Mouse (Mus musculus) bone marrow macrophage, adult 2 months (primary cell): Measurements from ENCODE around the gene Klf14. TPM values are rescaled to one million over a fixed set of nuclear protein-coding genes. Genes with fewer than 3 reads are reported as not detected.

ENCODE experiments used
- H3K27ac ChIP-seq: 2 replicates; pipeline ENCODE4 v1.5.1; 2012; ENCODE audit warnings: low read depth, low read length; ENCODE audit not compliant: insufficient read depth
- H3K4me1 ChIP-seq: 2 replicates; pipeline ENCODE4 v1.6.1; 2012; ENCODE audit warnings: low read length; ENCODE audit not compliant: control insufficient read depth, insufficient read depth
- H3K4me3 ChIP-seq: 2 replicates; pipeline ENCODE4 v1.5.1; 2012; ENCODE audit warnings: mild to moderate bottlenecking, low read length, moderate library complexity; ENCODE audit not compliant: insufficient read depth
- CTCF ChIP-seq: IDR thresholded peaks from 2 replicates; pipeline ENCODE4 v1.5.1; 2012; ENCODE audit warnings: low read depth, mild to moderate bottlenecking, low read length, moderate library complexity
- POLR2A ChIP-seq: IDR thresholded peaks from 2 replicates; pipeline ENCODE4 v1.6.1; 2012; ENCODE audit warnings: mild to moderate bottlenecking, low read depth, low read length, borderline replicate concordance
- polyA plus RNA-seq: library from polyadenylated mRNA; stranded (reverse); fragments of >200 nt; gene quantifications from 2 replicates; pipeline ENCODE4 v1.2.4, GENCODE M21; 2012; ENCODE audit not compliant: missing spikeins, insufficient read depth, insufficient read length

Gene Klf14
- polyA plus RNA-seq, 1 experiment: not detected

DNA sequence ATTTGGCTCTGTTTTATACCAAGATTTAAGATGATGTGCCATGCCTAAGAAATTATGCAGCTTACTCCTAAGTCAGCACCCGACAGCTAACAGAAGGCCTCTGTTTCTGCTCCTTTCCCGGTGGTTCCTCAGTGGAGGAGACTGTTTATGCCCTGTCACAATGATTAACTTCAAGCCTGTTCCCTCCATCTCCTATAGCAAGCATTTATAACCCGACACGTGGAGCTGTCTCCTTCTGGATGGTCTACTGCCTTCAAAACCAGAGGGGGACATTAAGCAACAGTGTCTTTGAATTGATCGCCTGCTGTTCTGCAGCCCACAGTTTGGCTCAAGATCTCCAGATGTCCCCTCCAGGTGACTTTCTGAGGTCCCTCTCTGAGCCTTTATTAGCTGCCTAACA, 19.6 kb downstream of the Klf14 start:
- Histone ChIP-seq H3K4me1 (no peaks in the 10 kb centered on the region), H3K4me3 (no peak overlapping the region), H3K27ac (no peak overlapping the region)
- TF ChIP-seq POLR2A (no peak), CTCF (no peak)

DNA sequence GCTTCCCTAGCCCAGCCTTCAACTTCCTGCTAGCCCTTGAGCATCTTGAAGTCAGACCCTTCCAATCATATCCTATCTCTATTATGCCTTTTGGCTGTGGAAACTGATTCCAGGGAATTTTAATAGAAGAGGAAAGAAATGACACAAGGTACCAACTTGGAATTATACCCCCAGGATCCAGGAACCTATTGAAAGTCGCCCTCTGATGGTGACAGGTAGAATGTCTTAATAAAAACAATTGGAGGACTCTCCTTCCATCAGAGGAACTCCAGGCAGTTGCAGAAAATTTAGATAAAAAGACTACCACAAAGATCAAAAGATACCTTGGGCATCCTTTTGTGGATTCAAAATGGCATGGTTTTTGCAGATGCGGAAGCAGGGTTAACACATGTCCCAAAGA, 36.1 kb downstream of the Klf14 start:
- H3K4me1 ChIP-seq: no peaks in the 10 kb centered on the region
- TF ChIP-seq CTCF: no peak
- no peak for TF ChIP-seq POLR2A
- H3K4me3 ChIP-seq: no peak overlapping the region
- no peak overlapping the region for H3K27ac ChIP-seq

DNA sequence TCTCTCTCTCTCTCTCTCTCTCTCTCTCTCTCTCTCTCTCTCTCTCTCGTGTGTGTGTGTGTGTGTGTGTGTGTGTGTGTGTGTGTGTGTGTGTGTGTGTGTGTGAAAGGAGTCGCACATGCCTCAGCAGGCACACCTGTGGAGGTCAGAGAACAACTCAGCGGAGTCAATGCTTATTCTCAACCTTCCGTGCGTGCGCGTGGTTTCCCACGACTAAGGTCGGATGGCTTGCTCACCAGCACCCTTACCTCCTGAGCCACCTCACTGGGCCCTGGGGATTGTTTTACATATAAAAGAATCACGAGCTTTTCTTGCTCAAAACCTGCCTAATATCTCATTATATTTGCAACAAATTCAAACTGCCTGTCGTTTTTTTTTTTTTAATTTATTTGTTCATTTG, 37.1 kb downstream of the Klf14 start:
- no peak for TF ChIP-seq POLR2A
- TF ChIP-seq CTCF: no peak
- no peak overlapping the region for H3K4me3 ChIP-seq

DNA sequence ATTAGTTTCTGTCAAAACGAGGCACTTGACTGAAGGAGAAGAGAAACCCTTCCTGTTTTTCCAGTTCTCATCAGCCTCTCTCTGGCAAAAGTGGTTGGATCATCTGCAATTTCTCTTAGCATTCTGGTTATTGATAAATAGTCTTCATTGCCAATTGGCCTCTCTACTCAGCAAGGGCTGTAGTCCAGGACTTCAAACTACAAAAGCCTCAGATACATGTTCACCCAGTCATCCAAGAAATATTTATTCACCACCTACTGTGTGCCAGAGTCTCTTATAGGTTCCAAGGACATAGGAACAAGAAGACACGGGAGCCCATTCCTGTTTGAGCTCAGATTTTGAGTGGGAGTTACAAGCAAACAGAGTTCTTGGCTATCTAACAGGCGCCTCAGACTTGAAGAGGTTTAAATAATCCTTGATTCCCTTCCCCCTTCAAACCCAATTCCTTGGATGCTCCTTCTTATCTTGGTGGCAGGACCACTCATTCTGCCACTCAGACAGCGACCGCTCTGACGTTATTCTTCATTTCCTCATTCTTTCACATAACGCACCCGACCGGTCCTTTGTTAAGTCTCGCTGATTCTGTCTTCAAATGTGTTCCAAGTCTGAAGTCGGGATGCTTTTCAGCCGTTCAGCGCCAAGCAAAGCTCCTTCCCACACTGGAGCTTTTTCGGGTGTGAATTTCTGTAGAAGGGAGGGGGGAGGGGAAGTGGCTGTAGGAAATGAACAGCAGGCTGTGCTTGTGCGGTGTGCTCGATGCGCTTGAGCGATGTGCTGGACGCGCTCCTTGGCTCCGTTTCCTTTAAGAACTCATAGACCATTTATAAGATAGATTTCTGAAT, 37.8 kb downstream of the Klf14 start:
- Histone ChIP-seq H3K27ac (no peak overlapping the region), H3K4me3 (no peak overlapping the region), H3K4me1 (no peaks in the 10 kb centered on the region)
- TF ChIP-seq CTCF (no peak), POLR2A (no peak)

More for the DNA sequence above, 37.1 kb downstream of the Klf14 start:
- H3K27ac ChIP-seq: no peak overlapping the region
- H3K4me1 ChIP-seq: no peaks in the 10 kb centered on the region

DNA sequence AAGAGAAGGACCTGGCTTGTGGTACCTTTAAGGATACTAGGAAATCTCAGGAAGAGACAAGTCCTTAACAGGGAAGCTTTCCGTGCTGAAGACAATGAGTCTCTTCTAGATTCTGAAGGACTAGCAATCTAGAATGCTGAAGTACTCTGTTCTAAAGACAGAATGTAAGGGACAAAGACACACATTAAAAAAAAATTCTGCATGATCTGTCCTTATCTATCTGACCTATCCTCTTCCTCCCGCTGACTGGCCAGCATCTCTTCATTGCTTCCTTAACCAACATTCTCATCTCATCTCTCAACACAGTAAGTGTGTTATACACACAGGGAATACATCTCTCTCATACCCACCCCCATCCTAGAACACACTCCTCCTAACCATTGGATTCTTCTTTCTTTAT, 43.4 kb downstream of the Klf14 start, which contains the start of gene Tsga13:
Gene Tsga13, minus strand, starts transcription at position 101 of the 400 bp plus-strand sequence.
- no peak for TF ChIP-seq CTCF
- no peak for TF ChIP-seq POLR2A

DNA sequence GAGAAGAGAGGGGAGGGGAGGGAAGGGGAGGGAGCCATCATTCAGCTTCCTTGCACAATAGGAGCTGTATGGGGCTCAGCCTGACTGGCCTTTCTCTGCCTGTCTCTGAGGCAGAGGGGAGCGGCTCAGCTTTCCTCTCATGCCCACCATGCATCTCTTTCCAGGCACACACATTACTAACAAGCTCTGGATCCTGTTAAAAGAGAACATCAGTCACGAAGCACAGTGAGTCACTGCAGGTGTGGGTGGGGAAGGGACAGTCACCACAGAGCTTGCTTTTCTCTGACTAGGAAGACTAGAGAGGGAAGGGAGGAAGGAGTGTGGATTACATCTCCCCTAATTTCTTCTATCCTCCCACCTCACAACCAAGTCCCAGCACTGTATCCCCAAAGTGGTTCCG, 50.9 kb downstream of the Klf14 start:
- no peak overlapping the region for H3K4me3 ChIP-seq
- TF ChIP-seq CTCF (no peak), POLR2A (no peak)
- no peaks in the 10 kb centered on the region for H3K4me1 ChIP-seq
- H3K27ac ChIP-seq: no peak overlapping the region

More for the DNA sequence above, 43.4 kb downstream of the Klf14 start, which contains the start of gene Tsga13:
- Histone ChIP-seq H3K4me3 (no peak within 1 kb of the TSS), H3K27ac (no peak within 1 kb of the TSS), H3K4me1 (no peaks in the 10 kb centered on the region)

Other genes starting within 250 kb of the Klf14 start
- not detected in 2 replicates for gene Mest, start 235.5 kb downstream of the Klf14 start, polyA plus RNA-seq
- 24.1 and 28.0 TPM in 2 replicates for gene Copg2, start 62.3 kb downstream of the Klf14 start, polyA plus RNA-seq
- not detected in 2 replicates for gene Tsga13, start 43.5 kb downstream of the Klf14 start, polyA plus RNA-seq